Mouse (Mus musculus) liver, postnatal 0 days (tissue): ENCODE data around the gene Slc38a4. TPM values are rescaled to one million over a fixed set of nuclear protein-coding genes. Genes with fewer than 3 reads are reported as not detected.
A peak's percentile ranks its signal among the peaks of the same experiment; 100 is the strongest.

Experiments
- ATAC-seq: fragments of 200-750 bp; cut with Nextera tagmentation; 2 replicates; pipeline ENCODE4 v1.8.0; 2017; ENCODE audit warnings: mild to moderate bottlenecking, moderate library complexity
- DNase-seq: peaks from one replicate; pipeline ENCODE4 v3.0.0-alpha.2; 2016
- H3K27ac ChIP-seq: fragments of 300-500 bp; sonication (generic); 2 replicates; pipeline ENCODE4 v1.5.1; 2014; ENCODE audit warnings: antibody characterized with exemption, moderate library complexity, mild to moderate bottlenecking, low read depth
- H3K27me3 ChIP-seq: fragments of 300-500 bp; sonication (generic); 2 replicates; pipeline ENCODE4 v1.6.1; 2014; ENCODE audit warnings: low read length, control low read depth, mixed read lengths; ENCODE audit not compliant: insufficient read depth
- H3K36me3 ChIP-seq: fragments of 300-500 bp; sonication (generic); replicated peaks from 2 replicates; pipeline ENCODE4 v1.6.1; 2014; ENCODE audit warnings: mild to moderate bottlenecking, control low read depth, low read length, moderate library complexity, mixed read lengths; ENCODE audit not compliant: insufficient read depth
- H3K4me1 ChIP-seq: fragments of 300-500 bp; sonication (generic); 2 replicates; pipeline ENCODE4 v1.6.1; 2014; ENCODE audit warnings: antibody characterized with exemption, mild to moderate bottlenecking, control low read depth; ENCODE audit not compliant: insufficient read depth
- H3K4me2 ChIP-seq: fragments of 300-500 bp; sonication (generic); 2 replicates; pipeline ENCODE4 v1.6.1; 2014; ENCODE audit warnings: low read depth, mild to moderate bottlenecking, low read length, moderate library complexity, mixed read lengths
- H3K4me3 ChIP-seq: fragments of 300-500 bp; sonication (generic); 2 replicates; pipeline ENCODE4 v1.5.1; 2014; ENCODE audit warnings: low read depth, low read length
- H3K9ac ChIP-seq: fragments of 300-500 bp; sonication (generic); replicated peaks from 2 replicates; pipeline ENCODE4 v1.6.1; 2014; ENCODE audit warnings: mild to moderate bottlenecking, moderate library complexity
- H3K9me3 ChIP-seq: fragments of 300-500 bp; sonication (generic); 2 replicates; pipeline ENCODE4 v1.6.1; 2016; ENCODE audit warnings: mild to moderate bottlenecking, control low read depth, low read length, mixed read lengths
- CTCF ChIP-seq: sonication (generic); IDR thresholded peaks from 2 replicates; pipeline ENCODE4 v1.5.1; 2016; ENCODE audit warnings: antibody characterized with exemption, low read depth
- EP300 ChIP-seq: IDR thresholded peaks from 2 replicates; pipeline ENCODE4 v1.6.1; 2016; ENCODE audit warnings: antibody characterized with exemption, low read depth, mild to moderate bottlenecking
- WGBS: fragments of 180-500 bp; shearing (Covaris S2); extraction: QIAGEN DNeasy Blood & Tissue Kit; methylation state at CpG from one replicate; pipeline ENCODE4 v1.1.7; 2014; ENCODE audit not compliant: insufficient replicate concordance; 5-methylcytosine and 5-hydroxymethylcytosine counted together
- polyA plus RNA-seq: library from polyadenylated mRNA; unstranded; fragments of >200 nt; fragmentation: Nextera tagmentation; extraction: Ambion mirVana; gene quantifications from 2 replicates; pipeline ENCODE4 v1.2.1, GENCODE M21; 2015

The Slc38a4 gene
- polyA plus RNA-seq, 1 experiment from 2014 or later = 295 TPM

GRCm38 (mm10) chr15:96963735-96964134, 92.0 kb downstream of the Slc38a4 start:
- ATAC-seq (no peak), DNase-seq (no peak)
- no peak for TF ChIP-seq EP300
- no peak for TF ChIP-seq CTCF
- H3K9ac ChIP-seq = no peak overlapping the region
- no peaks in the 10 kb centered on the region for H3K36me3 ChIP-seq
- H3K4me1 ChIP-seq = no peaks in the 10 kb centered on the region
- H3K27me3 ChIP-seq = no peaks in the 10 kb centered on the region
- H3K27ac ChIP-seq = no peak overlapping the region
- no peaks in the 10 kb centered on the region for H3K9me3 ChIP-seq
- H3K4me2 ChIP-seq = no peak overlapping the region
- WGBS = 79% methylated on average over 10 of the region's 10 CpGs
- H3K4me3 ChIP-seq = no peak overlapping the region

DNA sequence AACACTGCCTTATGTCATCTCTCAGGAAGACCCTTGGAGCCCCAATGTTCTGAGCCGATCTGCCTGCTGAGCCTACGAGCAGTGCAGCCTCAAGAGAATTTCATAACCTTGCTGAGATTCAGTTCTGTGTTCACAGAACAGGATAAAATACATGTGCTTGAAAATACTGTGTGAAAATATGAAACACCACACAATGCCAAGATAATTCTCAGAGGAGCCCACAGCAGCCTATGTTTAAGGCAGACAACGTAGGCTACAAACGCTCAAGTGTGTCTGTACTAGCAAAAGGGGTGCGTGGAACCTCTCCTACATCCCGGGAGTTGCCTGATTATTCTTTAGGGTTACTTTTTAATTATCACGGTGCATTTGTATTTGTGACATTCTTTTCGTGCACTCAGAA, 92.4 kb downstream of the Slc38a4 start:
- 76% methylated on average over 8 of the region's 8 CpGs for WGBS
- H3K27me3 ChIP-seq = no peaks in the 10 kb centered on the region
- H3K9ac ChIP-seq = no peak overlapping the region
- no peak overlapping the region for H3K4me3 ChIP-seq
- no peak overlapping the region for H3K27ac ChIP-seq
- no peaks in the 10 kb centered on the region for H3K9me3 ChIP-seq
- no peak for TF ChIP-seq EP300
- no peak for TF ChIP-seq CTCF
- H3K36me3 ChIP-seq = no peaks in the 10 kb centered on the region
- no peaks in the 10 kb centered on the region for H3K4me1 ChIP-seq
- no peak for ATAC-seq
- no peak for DNase-seq
- no peak overlapping the region for H3K4me2 ChIP-seq

DNA sequence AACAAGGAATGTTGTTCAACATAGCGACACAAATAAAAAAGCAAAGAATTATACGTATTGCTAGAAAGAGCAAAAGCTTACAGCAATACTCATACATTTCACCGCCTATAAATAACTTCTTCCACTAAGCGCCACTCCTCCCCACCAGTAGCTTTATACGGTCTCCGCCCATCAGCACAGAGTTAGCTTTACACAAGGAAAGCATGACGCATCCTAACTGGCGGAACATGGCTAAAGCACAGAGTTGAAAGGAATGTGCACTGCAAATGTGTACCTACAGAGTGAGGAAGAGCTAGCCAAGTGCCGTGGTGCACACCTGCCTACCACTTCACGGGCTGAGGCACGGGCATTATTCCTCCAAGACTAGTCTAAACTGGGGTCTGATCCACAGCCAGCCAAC, 95.4 kb downstream of the Slc38a4 start:
- H3K27me3 ChIP-seq = no peaks in the 10 kb centered on the region
- ATAC-seq (no peak), DNase-seq (no peak)
- WGBS = 85% methylated on average over 11 of the region's 11 CpGs
- no peak overlapping the region for H3K27ac ChIP-seq
- H3K4me2 ChIP-seq = no peak overlapping the region
- no peak overlapping the region for H3K4me3 ChIP-seq
- no peaks in the 10 kb centered on the region for H3K4me1 ChIP-seq
- TF ChIP-seq EP300 (no peak), CTCF (no peak)
- H3K36me3 ChIP-seq = no peaks in the 10 kb centered on the region
- no peak overlapping the region for H3K9ac ChIP-seq
- no peaks in the 10 kb centered on the region for H3K9me3 ChIP-seq

DNA sequence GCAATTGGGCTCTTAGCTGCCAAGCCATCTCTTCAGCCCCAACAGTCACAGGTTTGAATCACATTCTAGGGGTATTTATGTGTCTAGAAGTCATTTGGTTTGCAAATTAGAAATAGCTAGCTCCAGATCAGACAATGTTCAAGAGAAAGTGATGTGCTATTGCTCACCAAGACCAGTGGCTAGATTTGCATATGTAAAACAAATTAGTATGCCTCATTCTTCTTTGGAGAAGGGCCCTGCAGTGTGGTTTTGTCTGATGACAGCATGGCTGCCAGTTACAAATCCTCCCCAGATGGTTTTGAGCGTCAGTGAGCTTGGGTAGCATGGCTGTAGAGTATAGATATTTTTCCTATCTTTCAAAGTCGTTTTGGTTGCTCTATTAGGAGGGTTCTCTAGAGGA, 96.5 kb downstream of the Slc38a4 start:
- no peak overlapping the region for H3K27ac ChIP-seq
- H3K9me3 ChIP-seq = no peaks in the 10 kb centered on the region
- H3K4me1 ChIP-seq = no peaks in the 10 kb centered on the region
- WGBS = 64% methylated on average over 2 of the region's 2 CpGs
- no peaks in the 10 kb centered on the region for H3K36me3 ChIP-seq
- DNase-seq (no peak), ATAC-seq (no peak)
- no peak overlapping the region for H3K9ac ChIP-seq
- TF ChIP-seq EP300 = no peak
- no peak overlapping the region for H3K4me3 ChIP-seq
- H3K27me3 ChIP-seq = no peaks in the 10 kb centered on the region
- H3K4me2 ChIP-seq = no peak overlapping the region

GRCm38 (mm10) chr15:96956699-96957098, 99.1 kb downstream of the Slc38a4 start:
- Histone ChIP-seq H3K27me3 (no peaks in the 10 kb centered on the region), H3K9me3 (no peaks in the 10 kb centered on the region), H3K4me2 (0 out of 2 replicates have a peak overlapping the region, but pooled peaks have one; percentile 18), H3K36me3 (no peaks in the 10 kb centered on the region), H3K27ac (no peak overlapping the region; the same call in 1 of the 2 replicates), H3K4me1 (no peaks in the 10 kb centered on the region), H3K4me3 (no peak overlapping the region), H3K9ac (no peak overlapping the region)
- 59% methylated on average over 3 of the region's 3 CpGs for WGBS
- TF ChIP-seq EP300 (no peak), CTCF (no peak)
- no peak for DNase-seq
- no peak for ATAC-seq

DNA sequence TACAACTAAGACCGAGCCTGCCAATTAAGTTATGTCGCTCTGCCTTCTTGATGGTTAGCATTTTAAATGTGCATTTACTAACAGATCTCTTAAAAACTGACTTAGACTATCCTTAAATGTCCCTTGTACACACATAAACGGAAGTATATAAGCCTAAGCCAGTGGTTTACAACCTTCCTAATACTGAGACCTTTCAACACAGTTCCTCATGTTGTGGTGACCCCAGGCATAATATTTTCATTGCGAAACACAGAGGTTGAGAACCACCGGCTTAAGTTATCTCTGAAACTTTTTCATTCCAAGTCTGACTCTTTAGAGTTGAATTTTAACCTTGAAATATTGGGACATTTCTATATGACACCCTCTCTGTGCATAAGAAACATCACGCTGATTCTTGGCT, 101.4 kb downstream of the Slc38a4 start:
- H3K4me3 ChIP-seq = no peak overlapping the region
- no peaks in the 10 kb centered on the region for H3K36me3 ChIP-seq
- H3K4me1 ChIP-seq = no peaks in the 10 kb centered on the region
- no peak overlapping the region for H3K4me2 ChIP-seq
- H3K27me3 ChIP-seq = no peaks in the 10 kb centered on the region
- DNase-seq (no peak), ATAC-seq (no peak)
- no peaks in the 10 kb centered on the region for H3K9me3 ChIP-seq
- H3K27ac ChIP-seq = no peak overlapping the region
- H3K9ac ChIP-seq = no peak overlapping the region
- TF ChIP-seq EP300 = no peak
- no peak for TF ChIP-seq CTCF
- WGBS = 63% methylated on average over 6 of the region's 6 CpGs

DNA sequence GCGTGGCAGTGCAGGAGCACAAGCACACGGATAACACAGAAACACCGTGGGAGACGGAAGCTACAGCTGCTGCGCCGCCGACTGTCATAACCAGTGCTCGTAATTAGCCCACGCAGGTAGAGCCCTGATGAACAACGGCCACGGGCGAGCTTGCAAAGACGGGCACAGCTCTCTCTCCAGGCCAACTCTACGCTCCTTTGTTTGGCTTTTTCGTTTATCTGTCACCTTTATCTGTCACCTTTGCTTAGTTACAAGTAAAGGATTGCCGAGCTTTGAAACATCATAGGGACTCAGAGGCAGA, 101.9 kb downstream of the Slc38a4 start:
- Histone ChIP-seq H3K4me1 (no peaks in the 10 kb centered on the region), H3K9ac (no peak overlapping the region), H3K36me3 (no peaks in the 10 kb centered on the region), H3K9me3 (no peaks in the 10 kb centered on the region), H3K27me3 (no peaks in the 10 kb centered on the region), H3K27ac (no peak overlapping the region), H3K4me2 (peak overlapping the region; percentile 60), H3K4me3 (no peak overlapping the region; the same call in 1 of the 2 replicates)
- 48% methylated on average over 16 of the region's 16 CpGs for WGBS
- ATAC-seq = peak; percentile 13; the same call in 1 of the 2 replicates
- no peak for DNase-seq
- TF ChIP-seq CTCF (no peak), EP300 (no peak)
